Mouse (Mus musculus) stomach, postnatal 0 days (tissue): ENCODE results near the gene Scml4. TPM values are rescaled to one million over a fixed set of nuclear protein-coding genes. Genes with fewer than 3 reads are reported as not detected.

Source experiments
- ATAC-seq: fragments of 200-750 bp; cut with Nextera tagmentation; 2 replicates; pipeline ENCODE4 v1.8.0; 2017; ENCODE audit not compliant: low FRiP score, low TSS enrichment
- DNase-seq: peaks from one replicate; pipeline ENCODE4 v3.0.0-alpha.2; 2016; ENCODE audit warnings: low spot score
- H3K27ac ChIP-seq: fragments of 300-500 bp; sonication (generic); replicated peaks from 2 replicates; pipeline ENCODE4 v1.5.1; 2014; ENCODE audit warnings: mild to moderate bottlenecking, control low read depth
- H3K27me3 ChIP-seq: fragments of 300-500 bp; sonication (generic); 2 replicates; pipeline ENCODE4 v1.6.1; 2014; ENCODE audit warnings: low read length; ENCODE audit not compliant: control insufficient read depth, insufficient read depth
- H3K36me3 ChIP-seq: fragments of 300-500 bp; sonication (generic); 2 replicates; pipeline ENCODE4 v1.6.1; 2014; ENCODE audit warnings: low read length, mixed read lengths; ENCODE audit not compliant: control insufficient read depth, insufficient read depth
- H3K4me1 ChIP-seq: fragments of 300-500 bp; sonication (generic); replicated peaks from 2 replicates; pipeline ENCODE4 v1.6.1; 2014; ENCODE audit warnings: antibody characterized with exemption; ENCODE audit not compliant: control insufficient read depth, insufficient read depth
- H3K4me2 ChIP-seq: fragments of 300-500 bp; sonication (generic); replicated peaks from 2 replicates; pipeline ENCODE4 v1.6.1; 2014; ENCODE audit warnings: low read depth, mild to moderate bottlenecking, control low read depth, moderate library complexity
- H3K4me3 ChIP-seq: fragments of 300-500 bp; sonication (generic); 2 replicates; pipeline ENCODE4 v1.5.1; 2014; ENCODE audit warnings: low read depth, low read length, control low read depth
- H3K9ac ChIP-seq: fragments of 300-500 bp; sonication (generic); 2 replicates; pipeline ENCODE4 v1.6.1; 2014; ENCODE audit warnings: mild to moderate bottlenecking, low read length, control low read depth, mixed read lengths
- H3K9me3 ChIP-seq: fragments of 300-500 bp; sonication (generic); 2 replicates; pipeline ENCODE4 v1.6.1; 2016; ENCODE audit warnings: low read length; ENCODE audit not compliant: control insufficient read depth
- CTCF ChIP-seq: IDR thresholded peaks from 2 replicates; pipeline ENCODE4 v1.5.1; 2016; ENCODE audit warnings: antibody characterized with exemption, low read depth, mild to moderate bottlenecking, moderate library complexity
- EP300 ChIP-seq: optimal IDR thresholded peaks from 2 replicates; pipeline ENCODE3; 2016; ENCODE audit warnings: antibody characterized with exemption
- WGBS: fragments of 180-500 bp; shearing (Covaris S2); extraction: QIAGEN DNeasy Blood & Tissue Kit; methylation state at CpG from one replicate; pipeline ENCODE4 v1.1.7; 2014; 5-methylcytosine and 5-hydroxymethylcytosine counted together
- polyA plus RNA-seq: library from polyadenylated mRNA; unstranded; fragments of >200 nt; fragmentation: Nextera tagmentation; extraction: Ambion mirVana; gene quantifications from 2 replicates; pipeline ENCODE4 v1.2.1, GENCODE M21; 2015

The Scml4 gene
- polyA plus RNA-seq, 1 experiment from 2014 or later = 5.4 TPM

- no peak for DNase-seq
- H3K27ac ChIP-seq = no peak overlapping the region
- H3K4me1 ChIP-seq = no peaks in the 10 kb centered on the region
- ATAC-seq = no peak
- no peaks in the 10 kb centered on the region for H3K36me3 ChIP-seq
- no peak overlapping the region for H3K4me3 ChIP-seq
- no peak overlapping the region for H3K4me2 ChIP-seq
- WGBS = 80% methylated on average over 7 of the region's 7 CpGs
- no peak overlapping the region for H3K9ac ChIP-seq
- H3K9me3 ChIP-seq = no peaks in the 10 kb centered on the region
- TF ChIP-seq EP300 (no peak), CTCF (no peak)
- H3K27me3 ChIP-seq = no peaks in the 10 kb centered on the region
These were observed 13.0 kb downstream of the Scml4 start for GRCm38 (mm10) chr10:42873077-42873595.

- Histone ChIP-seq H3K4me1 (no peaks in the 10 kb centered on the region), H3K9ac (no peak overlapping the region), H3K4me3 (no peak overlapping the region), H3K27me3 (no peaks in the 10 kb centered on the region), H3K27ac (no peak overlapping the region), H3K36me3 (no peaks in the 10 kb centered on the region), H3K4me2 (no peak overlapping the region), H3K9me3 (no peaks in the 10 kb centered on the region)
- TF ChIP-seq CTCF (no peak), EP300 (no peak)
- WGBS = 76% methylated on average over 5 of the region's 5 CpGs
- no peak for DNase-seq
- ATAC-seq = no peak
These were observed 16.0 kb downstream of the Scml4 start for GRCm38 (mm10) chr10:42876172-42876571.

- TF ChIP-seq CTCF (no peak), EP300 (no peak)
- H3K36me3 ChIP-seq = no peaks in the 10 kb centered on the region
- no peaks in the 10 kb centered on the region for H3K9me3 ChIP-seq
- DNase-seq (no peak), ATAC-seq (peak; percentile 67; the same call in 1 of the 2 replicates)
- peak overlapping the region; percentile 9; the same call in 1 of the 2 replicates for H3K27ac ChIP-seq
- WGBS = 42% methylated on average over 5 of the region's 5 CpGs
- no peaks in the 10 kb centered on the region for H3K27me3 ChIP-seq
- no peak overlapping the region for H3K4me2 ChIP-seq
- no peak overlapping the region for H3K4me3 ChIP-seq
- no peaks in the 10 kb centered on the region for H3K4me1 ChIP-seq
- no peak overlapping the region for H3K9ac ChIP-seq
These were observed 19.1 kb downstream of the Scml4 start for GRCm38 (mm10) chr10:42879269-42879681.

- 39% methylated on average over 5 of the region's 5 CpGs for WGBS
- DNase-seq (no peak), ATAC-seq (no peak; the same call in 1 of the 2 replicates)
- no peak overlapping the region for H3K4me2 ChIP-seq
- H3K4me3 ChIP-seq = no peak overlapping the region
- peak overlapping the region; percentile 24; the same call in 1 of the 2 replicates for H3K27ac ChIP-seq
- H3K9ac ChIP-seq = no peak overlapping the region
- no peaks in the 10 kb centered on the region for H3K36me3 ChIP-seq
- TF ChIP-seq EP300 (no peak), CTCF (no peak)
- H3K27me3 ChIP-seq = no peaks in the 10 kb centered on the region
- no peaks in the 10 kb centered on the region for H3K4me1 ChIP-seq
- H3K9me3 ChIP-seq = no peaks in the 10 kb centered on the region
These were observed 19.5 kb downstream of the Scml4 start for GRCm38 (mm10) chr10:42879682-42880081.

GRCm38 (mm10) chr10:42887040-42887439 is 26.9 kb downstream of the Scml4 start:
- H3K36me3 ChIP-seq = no peaks in the 10 kb centered on the region
- TF ChIP-seq CTCF (no peak), EP300 (no peak)
- no peaks in the 10 kb centered on the region for H3K27me3 ChIP-seq
- 0 out of 2 replicates have a peak, but pooled peaks cover 3% of the 10 kb centered on the region for H3K4me1 ChIP-seq
- DNase-seq = no peak
- no peaks in the 10 kb centered on the region for H3K9me3 ChIP-seq
- no peak overlapping the region for H3K4me2 ChIP-seq
- 15% methylated on average over 6 of the region's 6 CpGs for WGBS
- no peak overlapping the region for H3K27ac ChIP-seq
- ATAC-seq = no peak
- H3K9ac ChIP-seq = no peak overlapping the region
- no peak overlapping the region for H3K4me3 ChIP-seq

- Histone ChIP-seq H3K4me3 (no peak overlapping the region), H3K4me1 (0 out of 2 replicates have a peak, but pooled peaks cover 3% of the 10 kb centered on the region), H3K9ac (no peak overlapping the region), H3K9me3 (no peaks in the 10 kb centered on the region), H3K4me2 (no peak overlapping the region), H3K27ac (no peak overlapping the region), H3K36me3 (no peaks in the 10 kb centered on the region), H3K27me3 (no peaks in the 10 kb centered on the region)
- ATAC-seq = peak; percentile 57; the same call in 1 of the 2 replicates
- TF ChIP-seq EP300 (no peak), CTCF (no peak)
- 81% methylated on average over 5 of the region's 5 CpGs for WGBS
- no peak for DNase-seq
These were observed 28.1 kb downstream of the Scml4 start for GRCm38 (mm10) chr10:42888241-42888640.
